Comparison of ENCODE assay signal across 13 mouse cellular contexts in the genomic region with DNA sequence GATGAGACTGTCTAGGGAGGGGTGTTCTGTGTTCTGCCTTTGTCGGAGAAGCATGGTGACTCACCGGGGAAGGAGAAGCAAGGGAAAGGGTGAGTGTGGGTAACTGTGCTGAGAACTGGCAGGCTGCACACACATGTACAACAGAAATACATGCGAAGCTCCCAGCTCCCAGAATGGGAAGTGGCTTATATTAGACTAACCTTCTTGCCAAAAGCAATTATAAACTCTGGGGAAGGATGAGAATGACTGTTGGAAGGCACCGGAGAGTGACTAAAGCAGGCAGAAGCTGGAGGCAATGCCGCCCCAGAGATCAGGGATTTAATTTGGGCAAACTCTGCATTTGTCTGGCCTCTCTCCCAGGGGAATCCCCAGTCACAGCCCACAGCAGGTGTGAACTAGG.
DNase-seq lines count a peak whose midpoint lies in the region; ATAC-seq lines count a peak whose summit lies in the region.
"Had no signal": no experiment of that assay in that cellular context is flagged by ENCODE, and none has a peak within 500 bp of the region (broad histone marks: within the 10 kb centered on the region; RNA-seq: fewer than 3 reads in every experiment).

No protein-coding gene starts in this region.

- peaks cover 62% of the 10 kb centered on the region for H3K4me1 ChIP-seq in hindbrain, embryonic 10.5 days (replicated peaks)
- peaks cover 36% of the 10 kb centered on the region for H3K4me1 ChIP-seq in hindbrain, embryonic 12.5 days
- H3K4me1 ChIP-seq in forebrain, embryonic 15.5 days, result peaks cover 48% of the 10 kb centered on the region
- H3K4me1 ChIP-seq in neural tube, embryonic 15.5 days, result peaks cover 44% of the 10 kb centered on the region
- H3K4me1 ChIP-seq: kidney, embryonic 15.5 days; limb, embryonic 13.5 days had no signal

- H3K9me3 ChIP-seq in hindbrain, embryonic 10.5 days, result no peaks in the 10 kb centered on the region
- no peaks in the 10 kb centered on the region for H3K9me3 ChIP-seq in hindbrain, embryonic 12.5 days (replicated peaks)
- H3K9me3 ChIP-seq in forebrain, embryonic 15.5 days, result no peaks in the 10 kb centered on the region
- H3K9me3 ChIP-seq in neural tube, embryonic 15.5 days (replicated peaks), result no peaks in the 10 kb centered on the region
- H3K9me3 ChIP-seq: kidney, embryonic 15.5 days; limb, embryonic 13.5 days had no signal

- DNase-seq in hindbrain, embryonic 10.5 days (ENCODE audit: low spot score), result no peak
- peak; percentile 22 to 77 for DNase-seq in left cerebral cortex, adult 8-10 months (ENCODE audit: low spot score in 2 of 2)
- DNase-seq in heart, adult 8-10 months (ENCODE audit: low spot score), result no peak
- DNase-seq in embryo, embryonic 10 days (ENCODE audit: low spot score), result no peak
- DNase-seq in thymus, postnatal 0 days (ENCODE audit: low spot score), result no peak
- DNase-seq: heart, adult 11 months; heart, postnatal 36 days; lung, embryonic 14.5 days had no signal

- H3K27me3 ChIP-seq in hindbrain, embryonic 10.5 days (ENCODE audit: insufficient read depth, poor library complexity, severe bottlenecking), result peaks cover 12% of the 10 kb centered on the region
- peaks cover 3% of the 10 kb centered on the region; the same call in 1 of the 2 replicates for H3K27me3 ChIP-seq in hindbrain, embryonic 12.5 days
- no peaks in the 10 kb centered on the region for H3K27me3 ChIP-seq in forebrain, embryonic 15.5 days
- no peaks in the 10 kb centered on the region for H3K27me3 ChIP-seq in neural tube, embryonic 15.5 days (replicated peaks)

- no peaks in the 10 kb centered on the region for H3K36me3 ChIP-seq in hindbrain, embryonic 10.5 days
- no peaks in the 10 kb centered on the region for H3K36me3 ChIP-seq in hindbrain, embryonic 12.5 days
- H3K36me3 ChIP-seq in forebrain, embryonic 15.5 days, result no peaks in the 10 kb centered on the region
- H3K36me3 ChIP-seq in neural tube, embryonic 15.5 days, result no peaks in the 10 kb centered on the region
- H3K36me3 ChIP-seq: kidney, embryonic 15.5 days; limb, embryonic 13.5 days had no signal

- 75% methylated on average over 5 of the region's 5 CpGs for WGBS in hindbrain, embryonic 10.5 days
- 60% methylated on average over 5 of the region's 5 CpGs for WGBS in hindbrain, embryonic 12.5 days
- 34% methylated on average over 5 of the region's 5 CpGs for WGBS in forebrain, embryonic 15.5 days
- WGBS in neural tube, embryonic 15.5 days, result 40% methylated on average over 5 of the region's 5 CpGs

- no peak overlapping the region for H3K9ac ChIP-seq in hindbrain, embryonic 12.5 days
- H3K9ac ChIP-seq in forebrain, embryonic 15.5 days (replicated peaks), result no peak overlapping the region
- H3K9ac ChIP-seq in neural tube, embryonic 15.5 days (replicated peaks), result no peak overlapping the region
- H3K9ac ChIP-seq: kidney, embryonic 15.5 days; limb, embryonic 13.5 days; lung, embryonic 14.5 days had no signal

- peak overlapping the region; percentile 3; the same call in 1 of the 2 replicates for H3K27ac ChIP-seq in hindbrain, embryonic 10.5 days
- H3K27ac ChIP-seq in hindbrain, embryonic 12.5 days, result no peak overlapping the region
- peak overlapping the region; percentile 49 for H3K27ac ChIP-seq in forebrain, embryonic 15.5 days (replicated peaks)
- H3K27ac ChIP-seq in neural tube, embryonic 15.5 days (replicated peaks), result peak overlapping the region; percentile 48; the same call in 1 of the 2 replicates
- H3K27ac ChIP-seq: kidney, embryonic 15.5 days; limb, embryonic 13.5 days had no signal

- H3K4me3 ChIP-seq in hindbrain, embryonic 10.5 days, result no peak overlapping the region
- no peak overlapping the region for H3K4me3 ChIP-seq in hindbrain, embryonic 12.5 days
- no peak overlapping the region for H3K4me3 ChIP-seq in forebrain, embryonic 15.5 days
- H3K4me3 ChIP-seq in neural tube, embryonic 15.5 days (replicated peaks), result no peak overlapping the region
- H3K4me3 ChIP-seq: kidney, embryonic 15.5 days; limb, embryonic 13.5 days had no signal

- ATAC-seq in hindbrain, embryonic 12.5 days (ENCODE audit: low FRiP score), result no peak
- peak; percentile 17; the same call in 1 of the 2 replicates for ATAC-seq in forebrain, embryonic 15.5 days (replicated peaks)
- peak; percentile 10; the same call in 1 of the 2 replicates for ATAC-seq in neural tube, embryonic 15.5 days (ENCODE audit: low FRiP score)

- H3K4me2 ChIP-seq in hindbrain, embryonic 12.5 days (replicated peaks), result no peak overlapping the region
- no peak overlapping the region for H3K4me2 ChIP-seq in forebrain, embryonic 15.5 days (replicated peaks)
- no peak overlapping the region for H3K4me2 ChIP-seq in neural tube, embryonic 15.5 days
- H3K4me2 ChIP-seq: kidney, embryonic 15.5 days; limb, embryonic 13.5 days; lung, embryonic 14.5 days had no signal

Comparison
In these comparisons a context has a peak if more than half of its experiments do, and no peak if none do; other contexts are left out.
1. DNase-seq: peak in left cerebral cortex, adult 8-10 months (2 of 2); none in hindbrain, embryonic 10.5 days (single experiment), heart, adult 8-10 months (single experiment), embryo, embryonic 10 days (single experiment) and thymus, postnatal 0 days (single experiment).